Mouse (Mus musculus) MEL (cell line): Measurements from ENCODE around the gene Rab34. TPM values are rescaled to one million over a fixed set of nuclear protein-coding genes. Genes with fewer than 3 reads are reported as not detected.
"Not testable (repeated sequence)": the region's sequence is repeated elsewhere in the genome, so short reads cannot be mapped to it uniquely, and the experiment has no call there.

ENCODE experiments used
- DNase-seq: peaks from one replicate; pipeline ENCODE4 v3.0.0; 2011; ENCODE audit warnings: low read depth, low spot score
- H3K27ac ChIP-seq: 2 replicates; pipeline ENCODE4 v1.5.1; 2012; ENCODE audit warnings: low read depth, mild to moderate bottlenecking, control low read depth, low read length, moderate library complexity; ENCODE audit not compliant: control insufficient read depth
- H3K27me3 ChIP-seq, 2 experiments: fragments of 150-350 bp in 1 of 2; sonication (generic) in 1 of 2; 2 replicates each; pipeline ENCODE4 v1.6.1; 2012; ENCODE audit warnings: low read length in 2 of 2, mild to moderate bottlenecking in 2 of 2, improper control_type of control experiment in 1 of 2, moderate library complexity in 1 of 2; ENCODE audit not compliant: insufficient read depth in 2 of 2, control insufficient read depth in 1 of 2
- H3K36me3 ChIP-seq, 2 experiments: 2 replicates each; pipeline ENCODE4 v1.6.1; 2012 to 2014; ENCODE audit warnings: low read length in 2 of 2, improper control_type of control experiment in 1 of 2, inconsistent platforms in 1 of 2, mild to moderate bottlenecking in 1 of 2; ENCODE audit not compliant: insufficient read depth in 2 of 2, control insufficient read depth in 1 of 2
- H3K4me1 ChIP-seq, 2 experiments: fragments of 150-350 bp in 1 of 2; sonication (generic) in 1 of 2; 2 replicates each; pipeline ENCODE4 v1.6.1; 2012; ENCODE audit warnings: low read length in 2 of 2, improper control_type of control experiment in 1 of 2, mild to moderate bottlenecking in 1 of 2; ENCODE audit not compliant: insufficient read depth in 2 of 2, control insufficient read depth in 1 of 2
- H3K4me3 ChIP-seq, 2 experiments: fragments of 150-350 bp in 1 of 2; sonication (generic) in 1 of 2; 2 replicates each; pipeline ENCODE4 v1.5.1; 2012; ENCODE audit warnings: low read depth in 2 of 2, low read length in 2 of 2, mild to moderate bottlenecking in 2 of 2, moderate library complexity in 2 of 2, control low read depth in 1 of 2, improper control_type of control experiment in 1 of 2; ENCODE audit not compliant: control insufficient read depth in 1 of 2, insufficient read depth in 1 of 2
- H3K79me2 ChIP-seq: 2 replicates; pipeline ENCODE4 v1.6.1; 2012; ENCODE audit warnings: mild to moderate bottlenecking, low read length, moderate library complexity; ENCODE audit not compliant: control insufficient read depth, poor library complexity, insufficient read depth
- H3K9ac ChIP-seq: 2 replicates; pipeline ENCODE4 v1.6.1; 2012; ENCODE audit warnings: low read depth, mild to moderate bottlenecking, control low read depth, low read length, moderate library complexity; ENCODE audit not compliant: control insufficient read depth, poor library complexity, severe bottlenecking
- H3K9me3 ChIP-seq: fragments of 150-350 bp; sonication (generic); replicated peaks from 2 replicates; pipeline ENCODE4 v1.6.1; 2012; ENCODE audit warnings: mild to moderate bottlenecking, low read length, improper control_type of control experiment, moderate library complexity; ENCODE audit not compliant: insufficient read depth
- BHLHE40 ChIP-seq: IDR thresholded peaks from 2 replicates; pipeline ENCODE4 v1.6.1; 2012; ENCODE audit warnings: low read depth, mild to moderate bottlenecking, inconsistent platforms, low read length, improper control_type of control experiment, borderline replicate concordance
- CHD1 ChIP-seq: IDR thresholded peaks from 2 replicates; pipeline ENCODE4 v1.6.1; 2012; ENCODE audit warnings: low read depth, mild to moderate bottlenecking, inconsistent platforms, low read length, improper control_type of control experiment
- ELF1 ChIP-seq: IDR thresholded peaks from 2 replicates; pipeline ENCODE4 v1.6.1; 2014; ENCODE audit warnings: low read depth, mild to moderate bottlenecking, inconsistent platforms, low read length, improper control_type of control experiment, moderate library complexity
- ETS1 ChIP-seq: IDR thresholded peaks from 2 replicates; pipeline ENCODE4 v1.6.1; 2012; ENCODE audit warnings: low read depth, mild to moderate bottlenecking, inconsistent platforms, low read length, improper control_type of control experiment, moderate library complexity
- GATA1 ChIP-seq: IDR thresholded peaks from 2 replicates; pipeline ENCODE4 v1.6.1; 2011; ENCODE audit warnings: low read depth, low read length, improper control_type of control experiment
- HCFC1 ChIP-seq: IDR thresholded peaks from 2 replicates; pipeline ENCODE4 v1.6.1; 2012; ENCODE audit warnings: low read depth, mild to moderate bottlenecking, inconsistent platforms, low read length, improper control_type of control experiment, moderate library complexity
- JUND ChIP-seq: IDR thresholded peaks from 2 replicates; pipeline ENCODE4 v1.6.1; 2011; ENCODE audit warnings: low read depth, mild to moderate bottlenecking, improper control_type of control experiment, low read length
- KAT2A ChIP-seq: conservative IDR thresholded peaks from 2 replicates; pipeline ENCODE4 v1.6.1; 2012; ENCODE audit warnings: low read depth, low read length, improper control_type of control experiment, inconsistent platforms
- MAFK ChIP-seq: IDR thresholded peaks from 2 replicates; pipeline ENCODE4 v1.6.1; 2011; ENCODE audit warnings: low read depth, mild to moderate bottlenecking, low read length, improper control_type of control experiment, borderline replicate concordance
- MAX ChIP-seq: IDR thresholded peaks from 2 replicates; pipeline ENCODE4 v1.6.1; 2011; ENCODE audit warnings: low read length, improper control_type of control experiment
- MAZ ChIP-seq: IDR thresholded peaks from 2 replicates; pipeline ENCODE4 v1.6.1; 2012; ENCODE audit warnings: low read depth, mild to moderate bottlenecking, inconsistent platforms, low read length, improper control_type of control experiment
- MEF2A ChIP-seq: IDR thresholded peaks from 2 replicates; pipeline ENCODE4 v1.6.1; 2014; ENCODE audit warnings: low read depth, mild to moderate bottlenecking, inconsistent platforms, low read length, improper control_type of control experiment; ENCODE audit not compliant: poor library complexity, insufficient replicate concordance, severe bottlenecking; ENCODE audit errors: extremely low read depth
- MXI1 ChIP-seq: IDR thresholded peaks from 2 replicates; pipeline ENCODE4 v1.6.1; 2011; ENCODE audit warnings: mild to moderate bottlenecking, low read depth, low read length, improper control_type of control experiment
- MYB ChIP-seq: IDR thresholded peaks from 2 replicates; pipeline ENCODE4 v1.6.1; 2011; ENCODE audit warnings: mild to moderate bottlenecking, low read depth, low read length, improper control_type of control experiment
- MYC ChIP-seq: IDR thresholded peaks from 2 replicates; pipeline ENCODE4 v1.6.1; 2011; ENCODE audit warnings: low read depth, mild to moderate bottlenecking, low read length, improper control_type of control experiment, moderate library complexity
- NELFE ChIP-seq: IDR thresholded peaks from 2 replicates; pipeline ENCODE4 v1.6.1; 2011; ENCODE audit warnings: low read depth, low read length, improper control_type of control experiment
- NRF1 ChIP-seq: IDR thresholded peaks from 2 replicates; pipeline ENCODE4 v1.6.1; 2014; ENCODE audit warnings: low read depth, mild to moderate bottlenecking, inconsistent platforms, low read length, improper control_type of control experiment, moderate library complexity; ENCODE audit not compliant: poor library complexity, insufficient read depth, severe bottlenecking
- POLR2A ChIP-seq, 2 experiments: IDR thresholded peaks; 2 replicates each; pipeline ENCODE4 v1.6.1; 2011 to 2012; ENCODE audit warnings: low read length in 2 of 2, mild to moderate bottlenecking in 2 of 2, control low read depth in 1 of 2, improper control_type of control experiment in 1 of 2, low read depth in 1 of 2, moderate library complexity in 1 of 2; ENCODE audit not compliant: control insufficient read depth in 1 of 2, insufficient read depth in 1 of 2, poor library complexity in 1 of 2
- POLR2AphosphoS2 ChIP-seq: IDR thresholded peaks from 2 replicates; pipeline ENCODE4 v1.6.1; 2011; ENCODE audit warnings: low read length, improper control_type of control experiment
- POLR2AphosphoS5 ChIP-seq: IDR thresholded peaks from 2 replicates; pipeline ENCODE4 v1.6.1; 2012; ENCODE audit warnings: low read depth, borderline replicate concordance, mild to moderate bottlenecking, inconsistent platforms, low read length, moderate library complexity, mixed read lengths
- RCOR1 ChIP-seq: IDR thresholded peaks from 2 replicates; pipeline ENCODE4 v1.6.1; 2012; ENCODE audit warnings: low read depth, mild to moderate bottlenecking, inconsistent platforms, low read length, improper control_type of control experiment
- SIN3A ChIP-seq: IDR thresholded peaks from 2 replicates; pipeline ENCODE4 v1.6.1; 2012; ENCODE audit warnings: low read length, improper control_type of control experiment, inconsistent platforms
- SMC3 ChIP-seq: IDR thresholded peaks from 2 replicates; pipeline ENCODE4 v1.6.1; 2011; ENCODE audit warnings: low read depth, low read length, improper control_type of control experiment
- TAL1 ChIP-seq: IDR thresholded peaks from 2 replicates; pipeline ENCODE4 v1.6.1; 2012; ENCODE audit warnings: mild to moderate bottlenecking, inconsistent platforms, low read length, moderate library complexity, mixed read lengths
- TBP ChIP-seq: IDR thresholded peaks from 2 replicates; pipeline ENCODE4 v1.8.0; 2011; ENCODE audit warnings: low read depth, low read length, improper control_type of control experiment
- USF1 ChIP-seq: IDR thresholded peaks from 2 replicates; pipeline ENCODE4 v1.6.1; 2014; ENCODE audit warnings: low read depth, mild to moderate bottlenecking, inconsistent platforms, low read length, improper control_type of control experiment, moderate library complexity
- ZC3H11A ChIP-seq: IDR thresholded peaks from 2 replicates; pipeline ENCODE4 v1.6.1; 2012; ENCODE audit warnings: low read depth, mild to moderate bottlenecking, inconsistent platforms, low read length, improper control_type of control experiment
- ZMIZ1 ChIP-seq: IDR thresholded peaks from 2 replicates; pipeline ENCODE4 v1.6.1; 2012; ENCODE audit warnings: low read depth, mild to moderate bottlenecking, inconsistent platforms, low read length, improper control_type of control experiment, moderate library complexity
- polyA plus RNA-seq, 2 experiments: library from polyadenylated mRNA; stranded (reverse) in 1 of 2; unstranded in 1 of 2; fragments of >175 nt in 1 of 2; fragments of >200 nt in 1 of 2; gene quantifications; 2 replicates each; pipeline versions ENCODE4 v1.2.1 to v1.2.4; 2012; ENCODE audit warnings: low replicate concordance in 2 of 2, low read depth in 1 of 2; ENCODE audit not compliant: insufficient read length in 2 of 2, insufficient read depth in 1 of 2, missing spikeins in 1 of 2
- total RNA-seq: library from RNA; depleted of rRNA; stranded (reverse); fragments of 300-350 nt; gene quantifications from 2 replicates; pipeline ENCODE4 v1.2.3, GENCODE M21; 2012

Rab34 gene
- total and polyA plus RNA-seq, 3 experiments: 20.8 to 42.9 TPM; not detected in 1

DNA sequence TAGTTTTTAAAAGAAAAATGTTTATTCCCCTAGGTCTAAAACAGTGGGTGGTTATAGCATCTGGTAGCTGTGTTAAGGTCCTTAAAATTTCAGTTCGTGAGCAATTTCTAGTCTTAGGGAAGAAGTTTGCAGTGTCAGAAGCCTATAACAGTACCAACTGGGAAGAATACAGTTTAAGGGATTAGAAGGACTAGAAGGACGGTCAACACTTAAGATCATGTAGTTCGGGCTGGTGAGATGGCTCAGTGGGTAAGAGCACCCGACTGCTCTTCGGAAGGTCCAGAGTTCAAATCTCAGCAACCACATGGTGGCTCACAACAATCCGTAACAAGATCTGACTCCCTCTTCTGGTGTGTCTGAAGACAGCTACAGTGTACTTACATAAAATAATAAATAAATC lies 3.5 kb upstream of the Rab34 start:
- not testable (repeated sequence) for H3K9ac ChIP-seq, H3K27me3 ChIP-seq, H3K9me3 ChIP-seq, H3K27ac ChIP-seq
- peak; percentile 42 for DNase-seq
- Histone ChIP-seq H3K79me2 (peaks cover 32% of the 10 kb centered on the region), H3K36me3 (peaks cover 12 to 31% of the 10 kb centered on the region in 2 experiments), H3K4me3 (peak overlapping the region in 1 of 2 experiments; percentile 58; a peak in 1 of 4 replicates), H3K4me1 (peaks cover 4 to 22% of the 10 kb centered on the region in 2 experiments)
- peak; percentile 51; the same call in 1 of the 2 replicates for TF ChIP-seq MYC
- 0 out of 2 replicates have a peak, but pooled peaks have one; percentile 20 for TF ChIP-seq MAX
- TF ChIP-seq TBP: peak; percentile 88
- peak; percentile 41; the same call in 1 of the 2 replicates for TF ChIP-seq SIN3A
- TF ChIP-seq MXI1: 0 out of 2 replicates have a peak, but pooled peaks have one; percentile 12

DNA sequence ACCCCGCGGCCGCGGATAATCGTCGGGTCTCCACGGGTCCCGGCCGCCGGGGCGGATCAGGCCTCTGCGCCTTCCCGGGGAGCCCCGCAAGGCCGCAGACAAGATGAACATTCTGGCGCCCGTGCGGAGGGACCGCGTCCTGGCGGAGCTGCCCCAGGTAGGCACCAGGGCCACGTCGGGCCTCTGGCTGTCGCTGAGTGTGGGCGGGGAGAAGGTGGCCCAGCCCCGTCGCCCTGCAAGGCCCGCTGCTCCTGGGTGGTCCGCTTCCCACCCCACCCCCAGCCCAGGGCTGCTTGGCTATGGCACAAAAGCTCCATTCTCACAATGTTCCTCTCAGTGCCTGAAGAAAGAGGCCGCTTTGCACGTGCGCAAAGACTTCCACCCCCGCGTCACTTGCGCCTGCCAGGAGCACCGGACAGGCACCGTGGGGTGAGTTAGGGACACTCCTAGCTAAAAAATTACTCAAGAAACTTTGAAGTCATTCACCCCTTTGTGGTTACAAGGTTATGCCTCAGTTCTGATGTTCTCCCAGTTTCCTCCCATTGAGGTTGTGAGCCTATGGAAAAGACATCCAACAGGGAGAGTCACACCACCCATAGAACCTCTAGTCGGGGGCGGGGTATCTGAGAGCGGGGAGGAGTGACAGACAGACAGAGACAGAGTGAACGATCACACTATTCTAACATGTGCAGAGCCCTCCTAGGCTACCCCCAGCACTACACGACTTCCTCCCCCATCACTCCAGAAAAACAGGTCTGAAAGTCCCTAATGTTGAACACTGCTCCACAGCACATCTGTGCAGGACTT lies 1.2 kb downstream of the Rab34 start:
- peaks cover 0 to 6% of the 10 kb centered on the region in 2 experiments; a peak in 1 of 4 replicates for H3K27me3 ChIP-seq
- peak overlapping the region; percentile 72 to 73 for H3K4me3 ChIP-seq
- DNase-seq: peak; percentile 71
- peak overlapping the region; percentile 28 for H3K27ac ChIP-seq
- TF ChIP-seq RCOR1 (no peak), MAFK (no peak), USF1 (0 out of 2 replicates have a peak, but pooled peaks have one; percentile 23), MAZ (0 out of 2 replicates have a peak, but pooled peaks have one; percentile 32), MYC (no peak; the same call in 1 of the 2 replicates), JUND (no peak), POLR2AphosphoS2 (no peak), MAX (peak; percentile 80), SMC3 (no peak), MYB (no peak), POLR2AphosphoS5 (no peak), ZMIZ1 (peak; percentile 52; the same call in 1 of the 2 replicates), BHLHE40 (peak; percentile 91), SIN3A (peak; percentile 75), POLR2A (IDR thresholded peaks at IDR 0.05; ENCODE audit: control insufficient read depth in 1 of 2, insufficient read depth in 1 of 2, low read depth in 1 of 2, low read length in 2 of 2, poor library complexity in 1 of 2) (peak in 1 of 2 experiments; percentile 38; a peak in 1 of 4 replicates), GATA1 (no peak), ELF1 (no peak), KAT2A (no peak), TBP (no peak), ZC3H11A (no peak), ETS1 (0 out of 2 replicates have a peak, but pooled peaks have one; percentile 2), MEF2A (no peak), HCFC1 (peak; percentile 5; the same call in 1 of the 2 replicates), TAL1 (no peak), NRF1 (peak; percentile 71), CHD1 (peak; percentile 37; the same call in 1 of the 2 replicates), NELFE (peak; percentile 42), MXI1 (peak; percentile 88; the same call in 1 of the 2 replicates)
- peaks cover 0 to 15% of the 10 kb centered on the region in 2 experiments; a peak in 3 of 4 replicates for H3K4me1 ChIP-seq
- peaks cover 0 to 6% of the 10 kb centered on the region in 2 experiments; a peak in 3 of 4 replicates for H3K36me3 ChIP-seq
- H3K79me2 ChIP-seq: peaks cover 7% of the 10 kb centered on the region; the same call in 1 of the 2 replicates
- no peaks in the 10 kb centered on the region for H3K9me3 ChIP-seq
- H3K9ac ChIP-seq: peak overlapping the region; percentile 88
